Mouse (Mus musculus): ENCODE results near the gene Gm10260.

The Gm10260 gene

GRCm38 (mm10) chr13:97760532-97760931 lies at the start of gene Gm10260:
Gm10260 (minus strand) TSS chr13:97760632.
- no peak for DNase-seq (ENCODE audit: low spot score)

GRCm38 (mm10) chr13:97809828-97810227 lies 49.4 kb upstream of the Gm10260 start:
- DNase-seq (ENCODE audit: low spot score), result no peak

GRCm38 (mm10) chr13:97805907-97806306 lies 45.5 kb upstream of the Gm10260 start:
- DNase-seq (ENCODE audit: low spot score), result no peak

GRCm38 (mm10) chr13:97802386-97802785 lies 42.0 kb upstream of the Gm10260 start:
- DNase-seq (ENCODE audit: low spot score), result no peak

GRCm38 (mm10) chr13:97797462-97797861 lies 37.0 kb upstream of the Gm10260 start:
- DNase-seq (ENCODE audit: low spot score), result peak; percentile 64

- DNase-seq (ENCODE audit: low spot score), result no peak
Observed at GRCm38 (mm10) chr13:97794780-97795179, 34.3 kb upstream of the Gm10260 start.

- DNase-seq (ENCODE audit: low spot score), result no peak
Observed at GRCm38 (mm10) chr13:97793932-97794331, 33.5 kb upstream of the Gm10260 start.

- no peak for DNase-seq (ENCODE audit: low spot score)
Observed at GRCm38 (mm10) chr13:97791664-97792063, 31.2 kb upstream of the Gm10260 start.

GRCm38 (mm10) chr13:97789782-97790450 lies 29.5 kb upstream of the Gm10260 start:
- no peak for DNase-seq (ENCODE audit: low spot score)

GRCm38 (mm10) chr13:97785167-97785835 lies 24.9 kb upstream of the Gm10260 start:
- no peak for DNase-seq (ENCODE audit: low spot score)

GRCm38 (mm10) chr13:97783423-97784143 lies 23.2 kb upstream of the Gm10260 start:
- DNase-seq (ENCODE audit: low spot score), result no peak

GRCm38 (mm10) chr13:97782063-97782462 lies 21.6 kb upstream of the Gm10260 start:
- DNase-seq (ENCODE audit: low spot score), result no peak

- no peak for DNase-seq (ENCODE audit: low spot score)
Observed at GRCm38 (mm10) chr13:97781637-97782036, 21.2 kb upstream of the Gm10260 start.

- no peak for DNase-seq (ENCODE audit: low spot score)
Observed at GRCm38 (mm10) chr13:97780556-97780955, 20.1 kb upstream of the Gm10260 start.

GRCm38 (mm10) chr13:97779657-97780445 lies 19.4 kb upstream of the Gm10260 start:
- no peak for DNase-seq (ENCODE audit: low spot score)

GRCm38 (mm10) chr13:97778698-97779194 lies 18.3 kb upstream of the Gm10260 start:
- DNase-seq (ENCODE audit: low spot score), result no peak

- DNase-seq (ENCODE audit: low spot score), result no peak
Observed at GRCm38 (mm10) chr13:97777667-97778066, 17.2 kb upstream of the Gm10260 start.

- DNase-seq (ENCODE audit: low spot score), result no peak
Observed at GRCm38 (mm10) chr13:97776702-97777101, 16.3 kb upstream of the Gm10260 start.

- DNase-seq (ENCODE audit: low spot score), result no peak
Observed at GRCm38 (mm10) chr13:97775907-97776306, 15.5 kb upstream of the Gm10260 start.

GRCm38 (mm10) chr13:97774740-97775425 lies 14.5 kb upstream of the Gm10260 start:
- DNase-seq (ENCODE audit: low spot score), result peak; percentile 75

- DNase-seq (ENCODE audit: low spot score), result no peak
Observed at GRCm38 (mm10) chr13:97769205-97769604, 8.8 kb upstream of the Gm10260 start.
